Mouse (Mus musculus) hindbrain, embryonic 10.5 days (tissue): Measurements from ENCODE around the gene Ppip5k1. TPM values are rescaled to one million over a fixed set of nuclear protein-coding genes. Genes with fewer than 3 reads are reported as not detected.

Experiments
- DNase-seq: peaks from one replicate; pipeline ENCODE4 v3.0.0-alpha.2; 2017; ENCODE audit warnings: low spot score
- H3K27ac ChIP-seq: fragments of 300-500 bp; sonication (generic); 2 replicates; pipeline ENCODE4 v1.5.1; 2016; ENCODE audit warnings: mild to moderate bottlenecking, moderate library complexity
- H3K27me3 ChIP-seq: fragments of 300-500 bp; sonication (generic); 2 replicates; pipeline ENCODE4 v1.6.1; 2016; ENCODE audit warnings: mild to moderate bottlenecking; ENCODE audit not compliant: poor library complexity, insufficient read depth, severe bottlenecking
- H3K36me3 ChIP-seq: fragments of 300-500 bp; sonication (generic); 2 replicates; pipeline ENCODE4 v1.6.1; 2016; ENCODE audit warnings: mild to moderate bottlenecking, moderate library complexity
- H3K4me1 ChIP-seq: fragments of 300-500 bp; sonication (generic); replicated peaks from 2 replicates; pipeline ENCODE4 v1.6.1; 2016; ENCODE audit warnings: mild to moderate bottlenecking
- H3K4me3 ChIP-seq: fragments of 300-500 bp; sonication (generic); 2 replicates; pipeline ENCODE4 v1.5.1; 2016; ENCODE audit warnings: mild to moderate bottlenecking, moderate library complexity
- H3K9me3 ChIP-seq: fragments of 300-500 bp; sonication (generic); 2 replicates; pipeline ENCODE4 v1.6.1; 2016; ENCODE audit warnings: mild to moderate bottlenecking, moderate library complexity
- WGBS: fragments of 180-500 bp; shearing (Covaris S2); methylation state at CpG from one replicate; pipeline ENCODE4 v1.1.7; 2016; 5-methylcytosine and 5-hydroxymethylcytosine counted together
- polyA plus RNA-seq: library from polyadenylated mRNA; unstranded; fragments of >200 nt; fragmentation: Nextera tagmentation; extraction: Ambion mirVana; gene quantifications from 2 replicates; pipeline ENCODE4 v1.2.1, GENCODE M21; 2016

Ppip5k1 gene
- polyA plus RNA-seq, 1 experiment from 2014 or later = 10.7 TPM

- no peaks in the 10 kb centered on the region for H3K9me3 ChIP-seq
- 87% methylated on average over 8 of the region's 8 CpGs for WGBS
- no peak for DNase-seq
- peak overlapping the region; percentile 20 for H3K4me3 ChIP-seq
- H3K27me3 ChIP-seq = no peaks in the 10 kb centered on the region
- H3K36me3 ChIP-seq = peaks cover 63% of the 10 kb centered on the region
- no peak overlapping the region for H3K27ac ChIP-seq
- H3K4me1 ChIP-seq = peaks cover 33% of the 10 kb centered on the region
Observed at GRCm38 (mm10) chr2:121268446-121268845, 86.8 kb downstream of the Ppip5k1 start.

Other genes with a start within 250 kb of the Ppip5k1 start
- gene Tgm7, start 245.6 kb downstream of the Ppip5k1 start, polyA plus RNA-seq = not detected in 2 replicates
- 27.5 and 28.3 TPM in 2 replicates for gene Adal, start 215.0 kb downstream of the Ppip5k1 start, polyA plus RNA-seq
- 22.0 and 24.1 TPM in 2 replicates for gene Lcmt2, start 214.7 kb downstream of the Ppip5k1 start, polyA plus RNA-seq
- gene Tubgcp4, start 184.7 kb downstream of the Ppip5k1 start, polyA plus RNA-seq = 67.6 and 83.2 TPM in 2 replicates
- 11.8 and 13.6 TPM in 2 replicates for gene Zscan29, start 184.3 kb downstream of the Ppip5k1 start, polyA plus RNA-seq
- gene Trp53bp1, start 84.0 kb downstream of the Ppip5k1 start, polyA plus RNA-seq = 121 and 123 TPM in 2 replicates
- 11.7 and 15.0 TPM in 2 replicates for gene Map1a, start 65.8 kb downstream of the Ppip5k1 start, polyA plus RNA-seq
- gene Ckmt1, start 2.3 kb upstream of the Ppip5k1 start, polyA plus RNA-seq = 5.1 and 6.7 TPM in 2 replicates
- not detected in 2 replicates for gene Strc, start 31.8 kb upstream of the Ppip5k1 start, polyA plus RNA-seq
- 498 and 605 TPM in 2 replicates for gene Pdia3, start 58.4 kb upstream of the Ppip5k1 start, polyA plus RNA-seq
- 1.6 and 3.0 TPM in 2 replicates for gene Catsper2, start 58.4 kb upstream of the Ppip5k1 start, polyA plus RNA-seq
- gene Ell3, start 88.9 kb upstream of the Ppip5k1 start, polyA plus RNA-seq = 3.3 and 6.5 TPM in 2 replicates
- 502 and 520 TPM in 2 replicates for gene Serf2, start 93.8 kb upstream of the Ppip5k1 start, polyA plus RNA-seq
- 110 and 135 TPM in 2 replicates for gene Hypk, start 97.9 kb upstream of the Ppip5k1 start, polyA plus RNA-seq
- gene Serinc4, start 101.4 kb upstream of the Ppip5k1 start, polyA plus RNA-seq = 0.15 and 0.42 TPM in 2 replicates
- gene Mfap1b, start 118.7 kb upstream of the Ppip5k1 start, polyA plus RNA-seq = 48.8 and 56.1 TPM in 2 replicates
- 21.2 and 27.2 TPM in 2 replicates for gene Mfap1a, start 151.3 kb upstream of the Ppip5k1 start, polyA plus RNA-seq
- 8.8 and 13.0 TPM in 2 replicates for gene Wdr76, start 151.3 kb upstream of the Ppip5k1 start, polyA plus RNA-seq